In the genomic region with DNA sequence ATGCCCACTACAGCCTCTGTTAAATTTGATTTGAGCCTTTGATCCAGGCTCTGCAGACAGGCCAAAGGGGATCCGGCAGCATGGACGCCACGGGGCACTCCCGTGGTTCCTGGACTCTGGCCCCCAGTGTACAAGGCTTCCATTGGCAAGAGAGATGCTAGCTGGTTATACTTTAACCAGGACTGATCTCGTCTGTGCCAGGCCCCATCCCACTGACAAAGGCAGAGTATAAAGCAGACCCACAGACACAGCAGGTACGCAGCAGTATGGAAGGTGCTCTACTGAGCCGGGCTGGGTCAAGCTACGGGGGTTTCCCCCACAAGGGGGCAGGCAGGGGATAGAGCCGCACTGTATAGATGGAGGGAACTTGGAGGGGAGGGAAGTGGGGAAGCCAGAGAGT, we compare ENCODE assay signal across 10 mouse cellular contexts. TPM values are rescaled to one million over a fixed set of nuclear protein-coding genes. Genes with fewer than 3 reads are reported as not detected.
DNase-seq lines count a peak whose midpoint lies in the region; ATAC-seq and TF ChIP-seq lines count a peak whose summit lies in the region.
"Had no signal": no experiment of that assay in that cellular context is flagged by ENCODE, and none has a peak within 500 bp of the region (broad histone marks: within the 10 kb centered on the region; RNA-seq: fewer than 3 reads in every experiment).

No protein-coding gene starts in this region.

- no peak overlapping the region for H3K9ac ChIP-seq in lung, postnatal 0 days (replicated peaks; ENCODE audit: low read depth)

- no peaks in the 10 kb centered on the region for H3K36me3 ChIP-seq in lung, postnatal 0 days (ENCODE audit: insufficient read depth, low read length)

- H3K27ac ChIP-seq in lung, postnatal 0 days (ENCODE audit: low read length): no peak overlapping the region
- H3K27ac ChIP-seq: macrophage had no signal

- H3K4me1 ChIP-seq in lung, postnatal 0 days (ENCODE audit: insufficient read depth, low read depth, low read length): no peaks in the 10 kb centered on the region

- no peak overlapping the region for H3K4me3 ChIP-seq in lung, postnatal 0 days (ENCODE audit: low read depth, low read length)

- H3K4me2 ChIP-seq in lung, postnatal 0 days (replicated peaks; ENCODE audit: low read depth, low read length): no peak overlapping the region

- DNase-seq in lung, postnatal 0 days (ENCODE audit: low spot score): no peak
- DNase-seq in lung, postnatal 25 days (ENCODE audit: low spot score): no peak
- DNase-seq in kidney, postnatal 10 days: peak; percentile 79
- peak; percentile 23 for DNase-seq in thymus, postnatal 0 days (ENCODE audit: low spot score)
- no peak for DNase-seq in layer of hippocampus, adult 9-11 months
- DNase-seq in right cerebral cortex, adult 2 months (ENCODE audit: low spot score in 2 of 2): no peak
- no peak for DNase-seq in adrenal gland, adult 8-10 months
- DNase-seq: gastrocnemius, postnatal 14 days had no signal

- no peak for TF ChIP-seq EP300 in lung, postnatal 0 days (IDR thresholded peaks at IDR 0.05)

- H3K27me3 ChIP-seq in lung, postnatal 0 days (replicated peaks; ENCODE audit: insufficient read depth, low read length): no peaks in the 10 kb centered on the region

- no peaks in the 10 kb centered on the region for H3K9me3 ChIP-seq in lung, postnatal 0 days (ENCODE audit: low read length)

- peak; percentile 36 for TF ChIP-seq CTCF in lung, postnatal 0 days (IDR thresholded peaks at IDR 0.05)

- ATAC-seq in lung, postnatal 0 days: peak; percentile 54; the same call in 1 of the 2 replicates
- peak; percentile 50 for ATAC-seq in common myeloid progenitor, adult 5-6 weeks (replicated peaks; ENCODE audit: low read depth, poor library complexity, severe bottlenecking)

- WGBS in lung, postnatal 0 days: 33% methylated on average over 9 of the region's 9 CpGs

RNA-seq across cellular contexts. Expression of a gene that starts 0.4 kb away (rescaled TPM):
- polyA plus RNA-seq in lung, postnatal 0 days (2015; fragmentation: Nextera tagmentation; extraction: Ambion mirVana): 0.14 and 0.32 TPM in 2 replicates
- total RNA-seq in common myeloid progenitor, adult 5-6 weeks (2017): 44.1 and 92.6 TPM in 2 replicates
- not detected in 2 replicates for polyA plus RNA-seq in thymus, postnatal 0 days (2015; fragmentation: Nextera tagmentation; extraction: Ambion mirVana)
- under 1 TPM in 2 of 4 experiments, not detected in 2; 0.10 to 0.11 TPM for total RNA-seq in adrenal gland, adult 8-10 months (2022)
- total RNA-seq: gastrocnemius, postnatal 14 days had no signal
- polyA plus RNA-seq: macrophage had no signal

RNA-seq across cellular contexts. Expression of a gene that starts 23.6 kb away (rescaled TPM):
- 0.19 and 0.31 TPM in 2 replicates for polyA plus RNA-seq in lung, postnatal 0 days (2015; fragmentation: Nextera tagmentation; extraction: Ambion mirVana)
- total RNA-seq in common myeloid progenitor, adult 5-6 weeks (2017): 0.37 and 0.53 TPM in 2 replicates
- 1.4 and 1.9 TPM in 2 replicates for polyA plus RNA-seq in thymus, postnatal 0 days (2015; fragmentation: Nextera tagmentation; extraction: Ambion mirVana)
- 10 to 100 TPM in 2 of 4 experiments, 1 to 10 TPM in 2; 6.8 to 22.2 (median 10.1) TPM for total RNA-seq in adrenal gland, adult 8-10 months (2022)

RNA-seq across cellular contexts. Expression of a gene that starts 28.2 kb away (rescaled TPM):
- polyA plus RNA-seq in lung, postnatal 0 days (2015; fragmentation: Nextera tagmentation; extraction: Ambion mirVana): 16.2 and 17.7 TPM in 2 replicates
- 48.5 and 80.8 TPM in 2 replicates for total RNA-seq in common myeloid progenitor, adult 5-6 weeks (2017)
- polyA plus RNA-seq in thymus, postnatal 0 days (2015; fragmentation: Nextera tagmentation; extraction: Ambion mirVana): 18.1 and 22.3 TPM in 2 replicates
- 10 to 100 TPM; 55.2 to 85.7 (median 71.2) TPM for total RNA-seq in adrenal gland, adult 8-10 months (2022)

RNA-seq across cellular contexts. Expression of a gene that starts 34.6 kb away (rescaled TPM):
- polyA plus RNA-seq in lung, postnatal 0 days (2015; fragmentation: Nextera tagmentation; extraction: Ambion mirVana): 185 and 199 TPM in 2 replicates
- 102 and 103 TPM in 2 replicates for total RNA-seq in common myeloid progenitor, adult 5-6 weeks (2017)
- polyA plus RNA-seq in thymus, postnatal 0 days (2015; fragmentation: Nextera tagmentation; extraction: Ambion mirVana): 180 and 193 TPM in 2 replicates
- total RNA-seq in adrenal gland, adult 8-10 months (2022): 100 to 1,000 TPM; 152 to 387 (median 263) TPM

RNA-seq across cellular contexts. Expression of a gene that starts 35.5 kb away (rescaled TPM):
- not detected in 2 replicates for polyA plus RNA-seq in lung, postnatal 0 days (2015; fragmentation: Nextera tagmentation; extraction: Ambion mirVana)
- total RNA-seq in common myeloid progenitor, adult 5-6 weeks (2017): not detected in 2 replicates
- polyA plus RNA-seq in thymus, postnatal 0 days (2015; fragmentation: Nextera tagmentation; extraction: Ambion mirVana): not detected in 2 replicates
- not detected for total RNA-seq in adrenal gland, adult 8-10 months (2022)
- total RNA-seq: gastrocnemius, postnatal 14 days had no signal
- polyA plus RNA-seq: macrophage had no signal

Comparison
In these comparisons a context has a peak if more than half of its experiments do, and no peak if none do; other contexts are left out.
1. DNase-seq: peak in kidney, postnatal 10 days (single experiment) and thymus, postnatal 0 days (single experiment); none in lung, postnatal 0 days (single experiment), lung, postnatal 25 days (single experiment), layer of hippocampus, adult 9-11 months (single experiment), right cerebral cortex, adult 2 months (0 of 2) and adrenal gland, adult 8-10 months (single experiment).
2. RNA of a gene that starts 0.4 kb away (total RNA-seq): 44.1 to 92.6 TPM in common myeloid progenitor, adult 5-6 weeks; 0.10 to 0.11 TPM in adrenal gland, adult 8-10 months; every median in the first group is over 10 times any median in the second.